Mouse (Mus musculus) kidney, adult 2 months (tissue): Measurements from ENCODE around the gene Emc8.

ENCODE experiments used
- CTCF ChIP-seq: fragments of 200-500 bp; conservative IDR thresholded peaks from 2 replicates; pipeline ENCODE4 v1.5.1; 2011; ENCODE audit warnings: low read depth, mild to moderate bottlenecking, control low read depth, low read length, moderate library complexity, mixed read lengths; ENCODE audit not compliant: insufficient read depth, insufficient read length
- POLR2A ChIP-seq: fragments of 200-500 bp; IDR thresholded peaks from one replicate; pipeline ENCODE4 v1.6.1; 2011; ENCODE audit warnings: low read depth, low read length, control low read depth

- TF ChIP-seq CTCF (peak; percentile 84), POLR2A (no peak)
Measured at GRCm38 (mm10) chr8:120607885-120608284, 60.5 kb downstream of the Emc8 start.
